Mouse (Mus musculus) hindbrain, embryonic 16.5 days (tissue): ENCODE data around the gene Tmem208. TPM values are rescaled to one million over a fixed set of nuclear protein-coding genes. Genes with fewer than 3 reads are reported as not detected.

ENCODE experiments used
- ATAC-seq: fragments of 200-750 bp; cut with Nextera tagmentation; 2 replicates; pipeline ENCODE4 v1.8.0; 2017; ENCODE audit warnings: moderate TSS enrichment, moderate library complexity
- H3K27ac ChIP-seq: fragments of 300-500 bp; sonication (generic); 2 replicates; pipeline ENCODE4 v1.5.1; 2014; ENCODE audit warnings: low read depth, mild to moderate bottlenecking, control low read depth, low read length, moderate library complexity
- H3K27me3 ChIP-seq: fragments of 300-500 bp; sonication (generic); replicated peaks from 2 replicates; pipeline ENCODE4 v1.6.1; 2014; ENCODE audit warnings: low read length; ENCODE audit not compliant: control insufficient read depth, insufficient read depth
- H3K36me3 ChIP-seq: fragments of 300-500 bp; sonication (generic); 2 replicates; pipeline ENCODE4 v1.6.1; 2014; ENCODE audit warnings: mild to moderate bottlenecking, low read length, moderate library complexity, mixed read lengths; ENCODE audit not compliant: control insufficient read depth, insufficient read depth
- H3K4me1 ChIP-seq: fragments of 300-500 bp; sonication (generic); 2 replicates; pipeline ENCODE4 v1.6.1; 2014; ENCODE audit warnings: low read depth, low read length; ENCODE audit not compliant: control insufficient read depth, insufficient read depth
- H3K4me2 ChIP-seq: fragments of 300-500 bp; sonication (generic); 2 replicates; pipeline ENCODE4 v1.6.1; 2014; ENCODE audit warnings: mild to moderate bottlenecking, low read length, control low read depth, moderate library complexity
- H3K4me3 ChIP-seq: fragments of 300-500 bp; sonication (generic); 2 replicates; pipeline ENCODE4 v1.5.1; 2014; ENCODE audit warnings: mild to moderate bottlenecking, low read length, control low read depth, moderate library complexity
- H3K9ac ChIP-seq: fragments of 300-500 bp; sonication (generic); 2 replicates; pipeline ENCODE4 v1.6.1; 2014; ENCODE audit warnings: low read depth, mild to moderate bottlenecking, control low read depth, low read length, moderate library complexity
- H3K9me3 ChIP-seq: fragments of 300-500 bp; sonication (generic); 2 replicates; pipeline ENCODE4 v1.6.1; 2014; ENCODE audit warnings: mild to moderate bottlenecking, low read length, moderate library complexity; ENCODE audit not compliant: control insufficient read depth
- WGBS: fragments of 180-500 bp; shearing (Covaris S2); extraction: QIAGEN DNeasy Blood & Tissue Kit; methylation state at CpG from one replicate; pipeline ENCODE4 v1.1.7; 2014; 5-methylcytosine and 5-hydroxymethylcytosine counted together
- polyA plus RNA-seq: library from polyadenylated mRNA; unstranded; fragments of >200 nt; fragmentation: Nextera tagmentation; extraction: Ambion mirVana; gene quantifications from 2 replicates; pipeline ENCODE4 v1.2.1, GENCODE M21; 2015

Gene Tmem208
- polyA plus RNA-seq, 1 experiment from 2014 or later, result 150 TPM

GRCm38 (mm10) chr8:105313622-105314402 lies 12.3 kb upstream of the Tmem208 start:
- Histone ChIP-seq H3K9ac (no peak overlapping the region), H3K9me3 (no peaks in the 10 kb centered on the region), H3K36me3 (peaks cover 19% of the 10 kb centered on the region), H3K4me1 (no peaks in the 10 kb centered on the region), H3K4me2 (no peak overlapping the region), H3K4me3 (no peak overlapping the region), H3K27me3 (no peaks in the 10 kb centered on the region), H3K27ac (no peak overlapping the region)
- WGBS, result 82% methylated on average over 9 of the region's 9 CpGs
- ATAC-seq, result no peak

- peaks cover 24% of the 10 kb centered on the region for H3K36me3 ChIP-seq
- no peaks in the 10 kb centered on the region for H3K9me3 ChIP-seq
- ATAC-seq, result no peak
- H3K4me2 ChIP-seq, result no peak overlapping the region
- WGBS, result 92% methylated on average over 18 of the region's 18 CpGs
- H3K4me3 ChIP-seq, result no peak overlapping the region
- H3K9ac ChIP-seq, result no peak overlapping the region
- no peaks in the 10 kb centered on the region for H3K4me1 ChIP-seq
- H3K27me3 ChIP-seq, result no peaks in the 10 kb centered on the region
- H3K27ac ChIP-seq, result no peak overlapping the region
These were observed 10.9 kb upstream of the Tmem208 start for GRCm38 (mm10) chr8:105315073-105315769.

- Histone ChIP-seq H3K27me3 (no peaks in the 10 kb centered on the region), H3K4me3 (no peak overlapping the region), H3K9ac (no peak overlapping the region), H3K4me1 (no peaks in the 10 kb centered on the region), H3K9me3 (no peaks in the 10 kb centered on the region), H3K36me3 (peaks cover 18% of the 10 kb centered on the region), H3K27ac (no peak overlapping the region), H3K4me2 (no peak overlapping the region)
- no peak for ATAC-seq
- WGBS, result 67% methylated on average over 4 of the region's 4 CpGs
These were observed 8.2 kb upstream of the Tmem208 start for GRCm38 (mm10) chr8:105317941-105318340.

- Histone ChIP-seq H3K4me2 (no peak overlapping the region), H3K27ac (no peak overlapping the region), H3K36me3 (peaks cover 17% of the 10 kb centered on the region), H3K27me3 (no peaks in the 10 kb centered on the region), H3K9ac (no peak overlapping the region), H3K4me3 (no peak overlapping the region), H3K4me1 (no peaks in the 10 kb centered on the region), H3K9me3 (no peaks in the 10 kb centered on the region)
- no peak for ATAC-seq
- 85% methylated on average over 11 of the region's 11 CpGs for WGBS
These were observed 7.4 kb upstream of the Tmem208 start for GRCm38 (mm10) chr8:105318662-105319190.

GRCm38 (mm10) chr8:105323183-105323582 lies 3.0 kb upstream of the Tmem208 start:
- Histone ChIP-seq H3K27me3 (no peaks in the 10 kb centered on the region), H3K27ac (no peak overlapping the region), H3K36me3 (peaks cover 12% of the 10 kb centered on the region), H3K9me3 (no peaks in the 10 kb centered on the region), H3K4me1 (peaks cover 20% of the 10 kb centered on the region), H3K4me3 (no peak overlapping the region), H3K9ac (no peak overlapping the region), H3K4me2 (no peak overlapping the region)
- 90% methylated on average over 4 of the region's 4 CpGs for WGBS
- ATAC-seq, result no peak

- peak overlapping the region; percentile 64 for H3K4me2 ChIP-seq
- WGBS, result 2% methylated on average over 12 of the region's 12 CpGs
- H3K4me3 ChIP-seq, result peak overlapping the region; percentile 70
- peak; percentile 67 for ATAC-seq
- peaks cover 20% of the 10 kb centered on the region for H3K4me1 ChIP-seq
- H3K27me3 ChIP-seq, result no peaks in the 10 kb centered on the region
- H3K9me3 ChIP-seq, result no peaks in the 10 kb centered on the region
- peaks cover 20% of the 10 kb centered on the region for H3K36me3 ChIP-seq
- H3K9ac ChIP-seq, result peak overlapping the region; percentile 86
- H3K27ac ChIP-seq, result peak overlapping the region; percentile 77; the same call in 1 of the 2 replicates
These were observed 487 bp upstream of the Tmem208 start for GRCm38 (mm10) chr8:105325641-105326093.

- 0 out of 2 replicates have a peak overlapping the region, but pooled peaks have one; percentile 13 for H3K27ac ChIP-seq
- peak overlapping the region; percentile 71 for H3K4me2 ChIP-seq
- peak overlapping the region; percentile 86 for H3K9ac ChIP-seq
- no peaks in the 10 kb centered on the region for H3K9me3 ChIP-seq
- peak overlapping the region; percentile 70 for H3K4me3 ChIP-seq
- H3K36me3 ChIP-seq, result peaks cover 26% of the 10 kb centered on the region
- H3K27me3 ChIP-seq, result no peaks in the 10 kb centered on the region
- WGBS, result 48% methylated on average over 6 of the region's 6 CpGs
- H3K4me1 ChIP-seq, result peaks cover 20% of the 10 kb centered on the region
- no peak for ATAC-seq
These were observed 814 bp downstream of the Tmem208 start for GRCm38 (mm10) chr8:105326968-105327367.

- Histone ChIP-seq H3K4me3 (no peak overlapping the region), H3K27me3 (no peaks in the 10 kb centered on the region), H3K9ac (no peak overlapping the region), H3K27ac (no peak overlapping the region), H3K36me3 (peaks cover 22% of the 10 kb centered on the region), H3K4me1 (peaks cover 10% of the 10 kb centered on the region), H3K4me2 (no peak overlapping the region), H3K9me3 (no peaks in the 10 kb centered on the region)
- ATAC-seq, result no peak
- WGBS, result 94% methylated on average over 12 of the region's 12 CpGs
These were observed 4.2 kb downstream of the Tmem208 start for GRCm38 (mm10) chr8:105330325-105330724.

GRCm38 (mm10) chr8:105331469-105331868 lies 5.3 kb downstream of the Tmem208 start:
- no peaks in the 10 kb centered on the region for H3K27me3 ChIP-seq
- H3K4me3 ChIP-seq, result no peak overlapping the region
- peaks cover 22% of the 10 kb centered on the region for H3K36me3 ChIP-seq
- no peaks in the 10 kb centered on the region for H3K9me3 ChIP-seq
- 97% methylated on average over 22 of the region's 22 CpGs for WGBS
- H3K4me1 ChIP-seq, result peaks cover 9% of the 10 kb centered on the region
- H3K27ac ChIP-seq, result no peak overlapping the region
- H3K9ac ChIP-seq, result no peak overlapping the region
- no peak overlapping the region for H3K4me2 ChIP-seq
- ATAC-seq, result no peak
